Mouse (Mus musculus): ENCODE measurements around the gene Bckdha. TPM values are rescaled to one million over a fixed set of nuclear protein-coding genes. Genes with fewer than 3 reads are reported as not detected.

The Bckdha gene
- 42.6 and 55.7 TPM in 2 replicates for polyA plus RNA-seq (2015; fragmentation: Nextera tagmentation; extraction: Ambion mirVana)

DNA sequence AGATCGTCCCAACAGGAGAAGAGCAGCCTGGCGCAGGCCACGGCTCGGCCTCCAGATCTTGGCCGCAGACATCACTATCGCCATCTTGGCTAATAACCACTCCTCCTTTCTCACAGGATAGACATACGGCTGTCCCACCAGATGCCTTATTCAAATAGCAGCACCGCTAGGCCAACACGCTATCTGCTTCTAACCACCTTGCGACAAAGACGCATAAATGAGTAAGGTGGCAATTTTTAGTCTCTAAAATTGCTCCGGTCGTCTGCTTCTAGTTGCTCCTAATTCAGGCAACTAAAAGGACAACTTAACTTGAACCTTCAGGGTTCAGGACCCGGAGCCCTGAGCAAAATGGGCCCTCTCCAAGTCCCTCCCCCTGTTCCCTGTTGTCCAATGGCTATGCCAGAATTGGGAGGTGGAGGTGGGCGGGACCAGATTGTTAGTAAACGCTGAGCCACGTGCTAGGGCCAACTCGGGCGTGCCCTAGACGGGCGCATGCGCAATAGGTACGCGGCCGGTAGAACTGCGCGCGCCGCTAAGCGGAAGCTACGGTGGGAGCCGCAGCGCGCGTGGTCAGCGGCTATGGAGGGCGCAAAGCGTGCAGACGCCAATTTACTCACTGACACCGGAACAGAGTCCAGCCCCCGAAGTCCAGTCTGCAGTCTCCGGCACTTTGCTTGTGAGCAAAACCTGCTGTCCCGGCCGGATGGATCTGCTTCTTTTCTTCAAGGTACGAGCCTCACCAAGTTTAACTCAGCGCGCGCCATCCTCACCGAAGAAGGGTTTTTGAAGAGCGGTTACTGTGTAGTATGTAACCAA lies at the start of gene Bckdha, which contains the start of gene Exosc5:
Gene Bckdha (minus strand): TSS at position 325 of the 816 bp plus-strand sequence.
Gene Exosc5 (plus strand): TSS at position 508 of the 816 bp plus-strand sequence.

DNA sequence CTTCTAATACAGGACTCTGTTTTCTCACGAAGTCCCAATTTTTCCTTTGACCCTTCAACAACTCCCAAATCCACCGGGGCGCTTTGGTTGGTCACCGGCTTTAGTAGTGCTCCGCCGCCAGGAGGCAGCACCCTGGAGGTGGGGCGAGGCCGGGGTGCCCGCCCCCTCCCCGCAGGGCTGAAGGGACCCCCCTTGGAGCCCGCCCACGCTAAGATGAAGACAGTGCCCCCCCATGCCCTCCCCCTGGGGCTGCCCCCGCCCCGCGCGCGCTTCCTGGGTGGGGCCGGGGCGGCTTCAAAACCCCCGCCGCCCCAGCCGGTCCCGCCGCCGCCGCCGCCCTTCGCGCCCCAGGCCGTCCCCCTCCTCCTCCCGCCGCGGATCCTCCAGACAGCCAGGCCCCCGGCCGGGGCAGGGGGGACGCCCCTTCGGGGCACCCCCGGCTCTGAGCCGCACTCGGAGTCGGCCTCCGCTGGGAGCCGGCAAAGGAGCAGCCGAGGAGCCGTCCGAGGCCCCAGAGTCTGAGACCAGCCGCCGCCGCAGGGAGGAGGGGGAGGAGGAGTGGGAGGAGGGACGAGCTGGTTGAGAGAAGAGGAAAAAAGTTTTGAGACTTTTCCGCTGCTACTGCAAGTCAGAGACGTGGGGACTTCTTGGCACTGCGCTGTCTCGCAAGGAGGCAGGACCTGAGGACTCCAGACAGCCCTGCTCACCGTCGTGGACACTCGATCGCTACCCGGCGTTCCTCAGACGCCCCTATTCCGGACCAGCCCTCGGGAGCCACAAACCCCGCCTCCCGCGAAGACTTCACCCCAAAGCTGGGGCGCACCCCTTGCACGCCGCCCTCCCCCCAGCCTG lies 28.1 kb upstream of the Bckdha start, which contains the start of gene Tgfb1:
Gene Tgfb1 (plus strand): TSS at position 323 of the 852 bp plus-strand sequence.

DNA sequence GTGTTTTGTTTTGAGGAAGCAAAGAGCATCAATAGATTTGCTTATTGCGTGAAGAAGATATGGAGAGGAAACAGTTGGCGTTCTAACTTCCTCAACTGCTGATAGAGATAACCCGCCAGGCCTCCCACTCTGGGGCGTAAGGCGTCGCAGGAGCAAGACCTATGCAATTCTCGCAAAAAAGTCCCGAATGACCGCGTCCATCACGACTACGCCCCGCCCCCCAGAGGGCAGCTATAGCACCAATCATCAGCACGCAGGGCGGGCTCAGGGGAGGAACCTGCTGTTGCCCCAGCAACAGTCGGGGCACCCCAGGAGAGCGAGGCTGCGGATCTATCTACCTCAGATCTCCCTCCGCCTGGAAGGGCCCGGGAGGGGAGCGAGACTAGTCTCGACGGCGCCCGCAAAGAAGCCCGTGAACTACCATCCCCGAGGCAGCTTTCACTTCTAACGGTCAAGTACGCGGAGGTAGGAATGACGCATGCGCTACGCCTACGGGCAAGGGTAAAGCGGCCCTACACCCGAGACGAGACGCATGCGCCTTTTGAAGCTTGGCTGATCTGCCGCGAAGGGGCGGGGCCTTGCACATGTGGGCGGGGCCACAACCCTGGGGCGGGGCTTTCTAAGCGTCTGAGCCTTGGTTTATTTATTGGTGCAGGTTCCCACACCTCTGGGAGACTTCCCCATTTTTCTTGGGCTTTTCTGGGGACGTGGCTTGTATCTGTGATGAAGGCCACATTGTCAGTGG lies 21.9 kb upstream of the Bckdha start, which contains the start of gene B9d2:
Gene B9d2 (plus strand): TSS at position 267 of the 745 bp plus-strand sequence.

DNA sequence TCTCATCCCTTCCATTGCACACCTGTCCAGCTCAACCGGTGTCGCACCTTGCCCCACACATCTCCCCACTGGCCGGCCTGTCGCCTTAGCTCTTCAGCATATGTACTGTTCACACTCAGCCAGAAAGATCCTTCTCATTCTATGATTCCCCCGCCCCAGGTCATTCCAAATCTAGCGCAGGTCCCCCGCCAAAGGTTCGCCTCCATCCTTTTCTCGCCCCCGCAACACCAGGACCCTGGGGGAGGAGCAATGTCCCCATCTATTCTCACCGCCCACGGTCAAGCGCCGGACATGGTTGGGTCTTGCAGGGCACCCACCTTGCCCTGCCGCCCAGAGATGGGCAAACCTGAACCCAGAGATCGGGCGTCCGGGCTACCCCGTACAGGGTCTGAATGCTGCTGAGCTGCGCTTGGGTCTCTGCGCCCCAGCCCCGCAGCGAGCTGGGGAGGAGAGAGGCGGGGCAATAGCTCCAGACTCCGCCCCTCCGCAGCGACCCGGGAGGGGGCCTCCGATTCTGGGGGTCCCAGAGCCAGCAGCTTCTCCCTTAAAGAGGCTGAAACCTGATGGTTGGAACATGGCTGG lies 16.0 kb upstream of the Bckdha start, which contains the start of gene Tmem91:
Gene Tmem91 (minus strand): TSS at position 448 of the 582 bp plus-strand sequence.

DNA sequence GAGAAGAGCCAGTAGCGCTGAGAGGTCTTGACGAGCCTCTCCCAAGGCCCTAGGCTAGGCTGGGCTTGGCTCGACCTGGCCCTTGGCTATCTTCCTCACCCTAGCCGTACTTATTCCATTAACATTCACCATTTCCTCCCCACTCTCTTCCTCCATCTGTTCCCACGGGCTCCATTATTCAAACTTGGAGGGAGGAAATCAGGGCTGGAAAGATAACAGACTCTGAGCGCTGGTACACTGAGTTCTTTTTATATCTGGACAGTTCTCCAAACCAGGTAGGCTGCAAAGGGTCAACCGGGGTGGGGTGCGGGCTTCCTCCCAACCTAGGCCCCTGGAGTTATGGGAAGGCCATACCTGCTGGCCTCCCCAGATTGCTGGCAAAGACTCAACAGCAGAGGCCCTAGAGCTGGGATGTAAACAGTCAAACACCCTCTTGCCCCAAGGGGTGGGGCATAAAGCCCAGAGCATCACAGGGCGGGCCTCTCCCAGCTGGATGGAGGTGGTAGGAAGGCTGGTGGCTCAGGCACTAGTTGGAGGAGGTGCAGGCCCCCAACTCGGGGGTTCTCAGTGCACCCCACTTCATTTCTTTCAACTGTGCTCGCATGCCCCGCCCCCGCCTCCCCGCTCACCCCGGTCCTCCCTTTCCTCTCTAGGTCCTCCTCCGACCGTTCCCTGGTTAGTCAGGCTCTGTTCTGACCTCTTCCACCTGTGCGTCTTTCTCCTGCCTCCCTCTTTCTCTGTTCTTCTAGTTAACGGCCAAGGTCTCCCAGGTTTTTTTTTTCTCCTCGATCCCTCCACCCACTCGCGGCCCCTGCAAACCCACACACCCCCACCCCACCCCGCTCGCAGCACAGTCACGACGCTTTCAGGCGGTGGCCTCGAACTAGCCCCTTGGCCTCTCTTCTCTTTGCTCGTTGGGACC lies 32.0 kb downstream of the Bckdha start, which contains the start of gene B3gnt8:
Gene B3gnt8 (plus strand): TSS at position 146 of the 922 bp plus-strand sequence.

DNA sequence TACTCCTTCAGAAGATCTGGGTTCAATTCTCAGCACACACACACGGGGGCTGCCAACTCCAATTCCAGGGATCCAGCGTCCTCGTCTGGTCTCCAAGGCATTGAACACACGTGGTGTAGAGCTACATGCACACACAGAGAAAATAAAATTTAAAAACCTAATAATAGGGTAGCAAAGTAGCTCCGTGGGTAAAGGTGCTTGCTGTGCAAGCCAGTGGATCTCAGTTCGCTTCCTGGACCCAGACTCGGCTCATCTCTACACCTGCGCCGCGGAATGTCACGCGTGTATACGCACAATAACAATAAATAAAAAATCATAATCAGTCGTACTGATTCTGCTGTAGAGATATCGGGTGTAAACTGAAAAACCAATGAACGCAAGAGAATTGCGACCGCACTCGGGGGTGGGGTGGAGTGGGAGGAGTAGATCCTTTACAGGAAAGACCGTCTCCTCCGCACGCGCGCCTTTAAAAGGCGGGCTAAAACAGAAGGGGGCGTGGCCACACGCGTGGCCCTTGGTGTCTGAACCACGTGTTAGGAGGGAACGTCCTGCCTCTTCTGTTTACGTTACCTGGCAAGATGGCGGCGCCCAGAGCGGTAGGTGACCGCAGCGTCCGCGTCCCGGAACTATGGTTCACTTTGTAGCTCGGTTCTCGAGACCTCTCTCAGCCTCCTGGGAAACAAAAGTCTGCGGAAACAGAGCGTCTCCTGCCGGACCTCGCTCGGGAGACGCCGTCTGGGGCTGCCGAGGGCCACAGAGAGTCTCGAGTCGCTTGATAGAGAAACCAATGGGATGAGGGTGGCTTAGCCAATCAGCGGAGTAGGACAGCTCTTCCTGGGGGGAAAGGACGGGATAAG lies 39.7 kb downstream of the Bckdha start, which contains the start of gene Dmac2:
Gene Dmac2 (plus strand): TSS at position 550 of the 857 bp plus-strand sequence.

DNA sequence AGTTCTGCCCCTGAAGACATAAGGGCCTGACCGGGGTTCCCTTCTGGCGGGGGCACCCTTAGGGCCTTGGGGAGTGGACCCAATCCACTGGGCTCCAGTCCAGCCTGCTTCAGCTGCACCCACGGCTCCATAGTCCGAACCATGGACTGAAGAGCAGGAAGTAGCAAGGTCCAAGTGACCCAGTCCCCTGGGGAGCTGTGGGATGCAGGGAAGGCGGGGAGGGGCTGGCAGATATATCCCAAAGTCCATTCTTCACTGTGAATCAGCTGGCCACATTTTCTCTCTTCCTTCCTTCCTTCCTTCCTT lies 43.1 kb downstream of the Bckdha start, which contains the start of gene Erich4:
Gene Erich4 (minus strand): TSS at position 187 of the 306 bp plus-strand sequence.

Other genes with a start within 250 kb of the Bckdha start
- not detected in 2 replicates for gene Cxcl17, start 246.1 kb downstream of the Bckdha start, polyA plus RNA-seq (2015; fragmentation: Nextera tagmentation; extraction: Ambion mirVana)
- 2.9 and 7.7 TPM in 2 replicates for gene Ceacam1, start 181.4 kb downstream of the Bckdha start, polyA plus RNA-seq (2015; fragmentation: Nextera tagmentation; extraction: Ambion mirVana)
- gene Ceacam2, start 119.1 kb downstream of the Bckdha start, polyA plus RNA-seq (2015; fragmentation: Nextera tagmentation; extraction: Ambion mirVana) = 0.13 and 0.18 TPM in 2 replicates
- gene Erich4, start 43.1 kb downstream of the Bckdha start, polyA plus RNA-seq (2015; fragmentation: Nextera tagmentation; extraction: Ambion mirVana) = not detected in 2 replicates
- gene Dmac2, start 39.6 kb downstream of the Bckdha start, polyA plus RNA-seq (2015; fragmentation: Nextera tagmentation; extraction: Ambion mirVana) = 18.6 and 18.8 TPM in 2 replicates
- gene B3gnt8, start 32.3 kb downstream of the Bckdha start, polyA plus RNA-seq (2015; fragmentation: Nextera tagmentation; extraction: Ambion mirVana) = 8.5 and 9.1 TPM in 2 replicates
- 52.0 and 62.6 TPM in 2 replicates for gene Exosc5, start 183 bp upstream of the Bckdha start, polyA plus RNA-seq (2015; fragmentation: Nextera tagmentation; extraction: Ambion mirVana)
- 0.76 and 1.2 TPM in 2 replicates for gene Tmem91, start 16.2 kb upstream of the Bckdha start, polyA plus RNA-seq (2015; fragmentation: Nextera tagmentation; extraction: Ambion mirVana)
- 14.7 and 19.9 TPM in 2 replicates for gene B9d2, start 21.8 kb upstream of the Bckdha start, polyA plus RNA-seq (2015; fragmentation: Nextera tagmentation; extraction: Ambion mirVana)
- 2.9 and 3.4 TPM in 2 replicates for gene Tgfb1, start 28.0 kb upstream of the Bckdha start, polyA plus RNA-seq (2015; fragmentation: Nextera tagmentation; extraction: Ambion mirVana)
- gene Ccdc97, start 60.1 kb upstream of the Bckdha start, polyA plus RNA-seq (2015; fragmentation: Nextera tagmentation; extraction: Ambion mirVana) = 12.6 and 14.4 TPM in 2 replicates
- 25.2 and 31.9 TPM in 2 replicates for gene Hnrnpul1, start 95.8 kb upstream of the Bckdha start, polyA plus RNA-seq (2015; fragmentation: Nextera tagmentation; extraction: Ambion mirVana)
- 113 and 121 TPM in 2 replicates for gene Axl, start 129.7 kb upstream of the Bckdha start, polyA plus RNA-seq (2015; fragmentation: Nextera tagmentation; extraction: Ambion mirVana)
- 10.5 and 11.8 TPM in 2 replicates for gene Cyp2s1, start 157.9 kb upstream of the Bckdha start, polyA plus RNA-seq (2015; fragmentation: Nextera tagmentation; extraction: Ambion mirVana)
- gene Cyp2b10, start 238.6 kb upstream of the Bckdha start, polyA plus RNA-seq (2015; fragmentation: Nextera tagmentation; extraction: Ambion mirVana) = not detected in 2 replicates

Data from urinary bladder, postnatal 0 days (tissue).